Mouse (Mus musculus) cerebellum, postnatal 4 days (tissue): ENCODE measurements around the gene Thy1.

ENCODE experiments used
- DNase-seq, 2 experiments: peaks; one replicate each; pipeline ENCODE4 v3.0.0; 2022; ENCODE audit warnings: low spot score in 2 of 2, mixed read lengths in 1 of 2

Gene Thy1

DNA sequence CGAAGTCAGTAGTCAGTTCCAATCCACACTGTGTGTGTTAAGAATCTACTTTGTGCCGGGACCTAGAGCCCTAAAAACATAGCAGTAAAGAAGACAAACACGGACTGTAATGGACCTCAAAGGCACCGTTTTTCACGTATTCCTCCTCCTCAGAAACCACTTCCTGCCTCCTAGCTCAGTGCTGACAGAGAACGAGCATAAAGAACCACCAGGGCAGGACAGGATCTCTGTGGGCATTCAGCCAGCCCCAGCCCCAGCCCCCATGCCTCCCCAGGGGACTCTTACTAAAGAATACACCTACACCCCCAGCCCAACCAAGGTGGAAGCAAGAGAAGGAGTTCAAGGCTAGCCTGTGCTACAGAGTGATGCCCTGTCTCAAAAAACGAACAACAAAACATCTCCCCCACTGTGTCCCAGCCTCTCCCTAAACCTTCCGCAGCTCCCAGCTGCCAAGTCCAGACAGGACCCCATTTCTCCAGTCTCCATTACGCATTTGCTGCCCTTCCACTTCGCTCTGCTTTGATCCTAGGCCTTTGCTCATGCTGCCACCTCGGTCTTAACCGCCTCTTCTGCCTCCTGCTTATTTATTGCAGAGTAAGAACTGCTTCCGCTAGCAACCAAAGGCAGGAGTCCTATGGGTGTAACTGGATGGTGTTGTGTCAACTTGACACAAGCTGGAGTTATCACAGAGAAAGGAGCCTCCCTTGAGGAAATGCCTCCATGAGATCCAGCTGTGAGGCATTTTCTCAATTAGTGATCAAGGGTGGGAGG is 9.0 kb upstream of the Thy1 start:
- DNase-seq, result no peak

- no peak for DNase-seq
Observed at GRCm38 (mm10) chr9:44037106-44037505, 6.1 kb upstream of the Thy1 start.

DNA sequence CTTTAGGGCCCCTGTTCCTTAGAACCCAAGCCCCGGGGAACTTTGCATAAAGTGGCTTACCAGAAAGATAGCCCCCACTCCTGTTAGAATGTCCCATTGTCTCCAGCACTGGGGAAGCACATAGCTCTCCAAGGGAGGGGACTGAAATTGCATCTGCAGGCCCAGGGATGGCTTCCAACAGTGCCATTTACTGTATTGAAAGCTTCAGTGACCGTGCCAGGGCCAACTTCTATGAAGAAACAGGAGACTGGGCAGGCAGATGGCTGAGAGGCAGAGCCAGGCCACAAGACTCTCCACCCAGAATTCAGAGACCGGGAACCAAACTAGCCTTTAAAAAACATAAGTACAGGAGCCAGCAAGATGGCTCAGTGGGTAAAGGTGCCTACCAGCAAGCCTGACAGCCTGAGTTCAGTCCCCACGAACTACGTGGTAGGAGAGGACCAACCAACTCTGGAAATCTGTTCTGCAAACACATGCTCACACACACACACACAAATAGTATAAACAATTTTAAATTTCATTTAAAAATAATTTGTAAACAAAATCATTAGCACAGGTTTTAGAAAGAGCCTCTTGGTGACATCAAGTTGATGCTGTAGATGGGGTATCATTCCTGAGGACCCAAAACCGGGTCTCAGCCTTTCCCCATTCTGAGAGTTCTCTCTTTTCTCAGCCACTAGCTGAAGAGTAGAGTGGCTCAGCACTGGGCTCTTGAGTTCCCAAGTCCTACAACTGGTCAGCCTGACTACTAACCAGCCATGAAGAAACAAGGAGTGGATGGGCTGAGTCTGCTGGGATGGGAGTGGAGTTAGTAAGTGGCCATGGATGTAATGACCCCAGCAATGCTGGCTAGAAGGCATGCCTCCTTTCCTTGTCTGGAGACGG is 1.4 kb upstream of the Thy1 start:
- DNase-seq, result no peak

- DNase-seq, result no peak
Observed at GRCm38 (mm10) chr9:44042396-44042680, 846 bp upstream of the Thy1 start.

DNA sequence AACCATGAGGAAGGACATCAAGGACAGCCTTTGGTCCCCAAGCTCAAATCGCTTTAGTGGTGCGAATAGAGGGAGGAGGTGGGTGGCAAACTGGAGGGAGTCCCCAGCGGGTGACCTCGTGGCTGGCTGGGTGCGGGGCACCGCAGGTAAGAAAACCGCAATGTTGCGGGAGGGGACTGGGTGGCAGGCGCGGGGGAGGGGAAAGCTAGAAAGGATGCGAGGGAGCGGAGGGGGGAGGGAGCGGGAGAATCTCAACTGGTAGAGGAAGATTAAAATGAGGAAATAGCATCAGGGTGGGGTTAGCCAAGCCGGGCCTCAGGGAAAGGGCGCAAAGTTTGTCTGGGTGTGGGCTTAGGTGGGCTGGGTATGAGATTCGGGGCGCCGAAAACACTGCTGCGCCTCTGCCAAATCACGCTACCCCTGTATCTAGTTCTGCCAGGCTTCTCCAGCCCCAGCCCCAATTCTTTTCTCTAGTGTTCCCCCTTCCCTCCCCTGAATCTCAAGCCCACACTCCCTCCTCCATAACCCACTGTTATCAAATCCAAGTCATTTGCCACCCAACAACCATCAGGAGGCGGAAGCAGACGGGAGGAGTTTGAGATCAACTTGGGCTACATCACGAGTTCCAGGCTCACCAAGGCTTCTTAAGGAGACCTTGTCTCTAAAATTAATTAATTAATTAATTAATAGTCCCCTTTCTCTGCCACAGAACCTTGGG is 683 bp downstream of the Thy1 start:
- DNase-seq, result peak in 1 of 2 experiments; percentile 7

DNA sequence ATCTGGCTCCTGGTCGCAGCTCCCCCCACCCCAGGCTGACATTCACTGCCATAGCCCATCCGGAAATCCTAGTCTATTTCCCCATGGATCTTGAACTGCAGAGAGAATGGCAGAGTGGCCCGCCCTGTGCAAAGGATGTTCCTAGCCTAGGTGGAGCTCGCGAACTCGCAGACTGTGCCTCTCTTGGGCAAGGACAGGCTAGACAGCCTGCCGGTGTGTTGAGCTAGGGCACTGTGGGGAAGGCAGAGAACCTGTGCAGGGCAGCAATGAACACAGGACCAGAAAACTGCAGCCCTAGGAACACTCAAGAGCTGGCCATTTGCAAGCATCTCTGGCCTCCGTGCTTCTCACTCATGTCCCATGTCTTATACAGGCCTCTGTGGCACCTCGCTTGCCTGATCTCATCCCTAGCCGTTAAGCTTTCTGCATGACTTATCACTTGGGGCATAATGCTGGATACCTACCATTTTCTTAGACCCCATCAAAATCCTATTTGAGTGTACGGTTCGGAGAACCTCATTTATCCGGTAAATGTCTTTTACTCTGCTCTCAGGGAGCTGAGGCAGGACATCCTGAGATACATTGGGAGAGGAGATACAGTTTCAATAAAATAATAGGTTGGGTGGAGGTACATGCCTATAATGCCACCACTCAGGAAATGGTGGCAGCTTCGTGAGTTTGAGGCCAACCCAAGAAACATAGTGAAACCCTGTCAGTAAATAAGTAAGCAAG is 1.4 kb downstream of the Thy1 start:
- no peak for DNase-seq

DNA sequence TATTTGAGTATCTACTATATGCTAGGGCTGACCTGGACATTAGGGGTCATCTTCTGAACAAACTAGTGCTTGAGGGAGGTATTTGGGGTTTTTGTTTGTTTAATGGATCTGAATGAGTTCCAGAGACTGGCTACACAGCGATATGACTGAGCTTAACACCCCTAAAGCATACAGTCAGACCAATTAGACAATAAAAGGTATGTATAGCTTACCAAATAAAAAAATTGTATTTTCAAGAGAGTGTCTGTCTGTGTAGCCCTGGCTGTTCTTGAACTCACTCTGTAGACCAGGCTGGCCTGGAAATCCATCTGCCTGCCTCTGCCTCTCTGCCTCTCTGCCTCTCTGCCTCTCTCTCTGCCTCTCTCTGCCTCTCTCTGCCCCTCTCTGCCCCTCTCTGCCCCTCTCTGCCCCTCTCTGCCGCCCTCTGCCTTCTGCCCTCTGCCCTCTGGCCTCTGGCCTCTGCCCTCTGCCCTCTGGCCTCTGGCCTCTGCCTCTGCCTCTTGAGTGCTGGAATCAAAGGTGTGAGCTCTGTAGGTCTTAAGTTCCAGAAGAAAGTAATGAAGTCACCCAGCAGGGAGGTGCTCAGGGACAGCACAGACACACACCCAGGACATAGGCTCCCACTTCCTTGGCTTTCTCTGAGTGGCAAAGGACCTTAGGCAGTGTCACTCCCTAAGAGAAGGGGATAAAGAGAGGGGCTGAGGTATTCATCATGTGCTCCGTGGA is 2.1 kb downstream of the Thy1 start:
- DNase-seq, result no peak

DNA sequence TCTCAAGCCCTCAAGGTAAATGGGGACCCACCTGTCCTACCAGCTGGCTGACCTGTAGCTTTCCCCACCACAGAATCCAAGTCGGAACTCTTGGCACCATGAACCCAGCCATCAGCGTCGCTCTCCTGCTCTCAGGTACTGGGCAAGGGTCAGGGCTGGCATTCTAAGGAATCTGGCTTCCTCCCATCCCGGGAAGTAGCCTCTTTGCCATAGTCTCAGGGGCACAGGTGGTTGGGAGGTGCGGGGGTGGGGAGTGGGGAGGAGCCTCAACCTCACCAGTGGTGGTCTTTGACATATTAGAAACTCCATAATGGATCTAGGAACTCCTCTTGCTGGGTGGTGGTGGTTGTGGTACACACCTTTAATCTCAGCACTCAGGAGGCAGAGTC is 2.7 kb downstream of the Thy1 start:
- DNase-seq, result no peak

GRCm38 (mm10) chr9:44046426-44046825 is 3.2 kb downstream of the Thy1 start:
- DNase-seq, result no peak

DNA sequence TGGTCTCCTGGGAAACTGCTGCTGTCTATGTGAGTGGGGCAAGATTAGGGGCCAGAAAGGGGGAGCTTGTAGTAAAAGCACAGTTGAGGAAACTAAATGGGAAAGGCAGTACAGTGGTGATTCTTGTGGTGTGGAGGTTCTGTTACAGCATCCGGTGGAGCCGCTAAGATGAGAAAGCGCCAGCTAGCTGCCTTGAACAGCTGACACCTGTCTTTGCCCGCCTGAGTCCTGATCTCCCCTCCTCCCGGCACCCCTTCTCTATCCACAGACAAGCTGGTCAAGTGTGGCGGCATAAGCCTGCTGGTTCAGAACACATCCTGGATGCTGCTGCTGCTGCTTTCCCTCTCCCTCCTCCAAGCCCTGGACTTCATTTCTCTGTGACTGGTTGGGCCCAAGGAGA is 3.9 kb downstream of the Thy1 start:
- DNase-seq, result no peak

DNA sequence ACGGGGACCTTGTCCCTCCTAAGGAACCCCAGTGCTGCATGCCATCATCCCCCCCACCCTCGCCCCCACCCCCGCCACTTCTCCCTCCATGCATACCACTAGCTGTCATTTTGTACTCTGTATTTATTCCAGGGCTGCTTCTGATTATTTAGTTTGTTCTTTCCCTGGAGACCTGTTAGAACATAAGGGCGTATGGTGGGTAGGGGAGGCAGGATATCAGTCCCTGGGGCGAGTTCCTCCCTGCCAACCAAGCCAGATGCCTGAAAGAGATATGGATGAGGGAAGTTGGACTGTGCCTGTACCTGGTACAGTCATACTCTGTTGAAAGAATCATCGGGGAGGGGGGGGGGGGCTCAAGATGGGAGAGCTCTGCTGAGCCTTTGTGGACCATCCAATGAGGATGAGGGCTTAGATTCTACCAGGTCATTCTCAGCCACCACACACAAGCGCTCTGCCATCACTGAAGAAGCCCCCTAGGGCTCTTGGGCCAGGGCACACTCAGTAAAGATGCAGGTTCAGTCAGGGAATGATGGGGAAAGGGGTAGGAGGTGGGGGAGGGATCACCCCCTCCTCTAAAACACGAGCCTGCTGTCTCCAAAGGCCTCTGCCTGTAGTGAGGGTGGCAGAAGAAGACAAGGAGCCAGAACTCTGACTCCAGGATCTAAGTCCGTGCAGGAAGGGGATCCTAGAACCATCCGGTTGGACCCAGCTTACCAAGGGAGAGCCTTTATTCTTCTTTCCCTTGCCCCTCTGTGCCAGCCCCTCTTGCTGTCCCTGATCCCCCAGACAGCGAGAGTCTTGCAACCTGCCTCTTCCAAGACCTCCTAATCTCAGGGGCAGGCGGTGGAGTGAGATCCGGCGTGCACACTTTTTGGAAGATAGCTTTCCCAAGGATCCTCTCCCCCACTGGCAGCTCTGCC is 4.6 kb downstream of the Thy1 start:
- no peak for DNase-seq

- DNase-seq, result no peak
Observed at GRCm38 (mm10) chr9:44048541-44049380, 5.6 kb downstream of the Thy1 start.

DNA sequence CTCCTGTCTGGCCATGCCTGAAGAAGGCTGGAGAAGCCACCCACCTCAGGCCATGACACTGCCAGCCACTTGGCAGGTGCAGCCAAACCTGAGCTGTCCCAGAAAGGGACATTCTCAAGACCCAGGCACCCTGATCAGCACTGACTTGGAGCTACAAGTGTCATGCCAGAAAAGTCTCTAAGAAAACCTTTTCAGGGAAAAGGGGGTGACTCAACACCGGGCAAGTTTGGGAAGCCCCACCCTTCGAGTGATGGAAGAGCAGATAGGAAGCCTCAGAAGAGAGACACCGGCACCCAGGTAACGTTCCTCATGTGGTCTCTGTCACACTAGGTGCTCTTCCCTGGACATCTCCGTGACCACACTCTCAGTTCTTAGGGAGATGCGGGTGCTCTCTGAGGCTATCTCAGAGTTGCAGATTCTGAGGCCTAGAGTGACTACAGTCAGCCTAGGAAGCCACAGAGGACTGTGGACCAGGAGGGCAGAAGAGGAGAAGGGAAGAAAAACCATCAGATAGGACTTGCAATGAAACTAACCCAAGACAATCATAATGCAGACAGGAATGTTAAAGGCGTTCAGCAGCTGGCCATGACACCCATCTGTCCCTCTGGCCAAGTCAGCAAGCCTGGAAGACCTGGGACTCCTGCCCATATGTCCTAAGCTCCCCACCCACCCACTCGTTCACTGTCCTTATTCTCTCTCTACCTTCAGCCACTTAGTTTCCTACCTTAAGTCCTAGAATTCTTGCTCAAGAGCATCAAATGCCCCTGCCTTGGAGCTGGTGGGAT is 6.4 kb downstream of the Thy1 start:
- no peak for DNase-seq

DNA sequence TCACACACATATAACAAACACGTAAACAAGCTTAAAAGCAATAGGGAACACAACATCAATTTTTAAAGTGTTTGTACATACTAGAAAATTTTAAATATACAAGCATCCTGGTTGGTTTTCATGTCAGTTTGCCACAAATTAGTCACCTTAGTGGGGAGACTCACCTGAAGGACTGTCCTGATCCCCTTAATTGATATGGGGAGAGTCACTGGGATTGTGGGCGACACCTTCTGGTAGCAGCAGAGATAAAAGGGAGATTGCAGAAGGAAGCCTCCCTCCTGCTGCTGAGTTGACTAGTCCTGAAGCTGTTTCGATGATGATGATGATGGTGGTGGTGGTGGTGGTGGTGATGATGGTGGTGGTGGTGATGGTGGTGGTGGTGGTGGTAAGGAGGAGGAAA is 9.7 kb downstream of the Thy1 start:
- DNase-seq, result no peak

GRCm38 (mm10) chr9:44053936-44054335 is 10.8 kb downstream of the Thy1 start:
- DNase-seq, result no peak

GRCm38 (mm10) chr9:44058606-44059005 is 15.4 kb downstream of the Thy1 start:
- DNase-seq, result no peak

DNA sequence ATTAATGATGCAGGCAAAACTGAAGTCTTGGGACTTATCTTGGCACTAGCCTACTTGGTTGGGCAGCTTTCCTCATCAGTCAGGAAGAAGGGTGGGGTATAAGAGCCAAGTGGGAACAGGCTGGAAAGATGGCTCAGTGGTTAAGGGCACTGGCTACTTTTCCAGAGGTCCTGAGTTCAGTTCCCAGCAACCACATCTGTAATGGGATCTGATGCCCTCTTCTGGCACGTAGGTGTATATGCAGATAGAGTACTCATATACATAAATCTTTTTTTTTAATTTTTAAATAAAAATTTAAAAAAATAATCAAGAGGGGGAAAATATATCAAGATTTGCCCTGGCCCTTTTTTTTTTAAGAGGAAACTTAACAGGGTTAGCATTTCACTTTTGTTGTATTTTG is 22.0 kb downstream of the Thy1 start:
- DNase-seq, result no peak

DNA sequence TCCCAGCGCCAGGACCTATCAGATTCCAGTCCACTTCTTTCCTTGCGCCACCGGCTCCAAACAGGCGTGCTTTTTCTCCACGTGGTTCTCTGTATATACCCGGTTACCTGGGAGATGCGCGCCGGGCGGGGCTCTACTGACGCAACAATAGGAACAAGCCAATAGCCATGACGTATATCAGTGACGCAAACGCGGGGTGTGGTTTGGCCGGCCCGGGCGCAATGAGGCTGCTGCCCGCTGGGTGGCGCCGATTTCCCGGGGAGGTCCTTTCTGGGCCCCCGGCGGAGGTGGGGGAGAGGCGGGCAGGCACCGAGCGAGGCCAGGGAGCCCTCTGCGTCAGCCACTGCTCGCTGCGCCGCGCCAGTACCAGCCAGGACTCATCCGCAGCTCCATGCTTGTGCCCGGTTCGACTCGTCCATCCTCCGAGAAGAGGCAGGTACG is 23.6 kb downstream of the Thy1 start, which contains the start of gene Usp2:
Gene Usp2 (plus strand): TSS at position 237 of the 441 bp plus-strand sequence.
- DNase-seq, result peak; percentile 99 to 100
